Mouse (Mus musculus) limb, embryonic 14.5 days (tissue): Measurements from ENCODE around the gene Nol3. TPM values are rescaled to one million over a fixed set of nuclear protein-coding genes. Genes with fewer than 3 reads are reported as not detected.

Source experiments
- ATAC-seq: fragments of 200-750 bp; cut with Nextera tagmentation; 2 replicates; pipeline ENCODE4 v1.8.0; 2017; ENCODE audit warnings: low read depth, moderate number of reproducible peaks, moderate TSS enrichment; ENCODE audit not compliant: low FRiP score
- DNase-seq: peaks from one replicate; pipeline ENCODE4 v3.0.0-alpha.2; 2015; ENCODE audit warnings: low spot score
- H3K27ac ChIP-seq: fragments of 300-500 bp; sonication (generic); replicated peaks from 2 replicates; pipeline ENCODE4 v1.5.1; 2014; ENCODE audit warnings: low read depth, mild to moderate bottlenecking, low read length, moderate library complexity, mixed read lengths
- H3K27me3 ChIP-seq: fragments of 300-500 bp; sonication (generic); 2 replicates; pipeline ENCODE4 v1.6.1; 2014; ENCODE audit warnings: low read length, mixed read lengths; ENCODE audit not compliant: control insufficient read depth, insufficient read depth
- H3K36me3 ChIP-seq: fragments of 300-500 bp; sonication (generic); 2 replicates; pipeline ENCODE4 v1.6.1; 2014; ENCODE audit warnings: mild to moderate bottlenecking, low read length, moderate library complexity, mixed read lengths; ENCODE audit not compliant: control insufficient read depth, insufficient read depth
- H3K4me1 ChIP-seq: fragments of 300-500 bp; sonication (generic); 2 replicates; pipeline ENCODE4 v1.6.1; 2014; ENCODE audit warnings: antibody characterized with exemption, low read length, mixed read lengths; ENCODE audit not compliant: control insufficient read depth, insufficient read depth
- H3K4me2 ChIP-seq: fragments of 300-500 bp; sonication (generic); replicated peaks from 2 replicates; pipeline ENCODE4 v1.6.1; 2014; ENCODE audit warnings: low read depth, mild to moderate bottlenecking, low read length, moderate library complexity; ENCODE audit not compliant: severe bottlenecking
- H3K4me3 ChIP-seq: fragments of 300-500 bp; sonication (generic); replicated peaks from 2 replicates; pipeline ENCODE4 v1.5.1; 2014; ENCODE audit warnings: low read length
- H3K9ac ChIP-seq: fragments of 300-500 bp; sonication (generic); 2 replicates; pipeline ENCODE4 v1.6.1; 2014; ENCODE audit warnings: mild to moderate bottlenecking, low read depth, low read length, moderate library complexity; ENCODE audit not compliant: severe bottlenecking
- H3K9me3 ChIP-seq: fragments of 300-500 bp; sonication (generic); 2 replicates; pipeline ENCODE4 v1.6.1; 2016; ENCODE audit warnings: low read length; ENCODE audit not compliant: control insufficient read depth
- POLR2A ChIP-seq: fragments of 200-500 bp; IDR thresholded peaks from 2 replicates; pipeline ENCODE4 v1.8.0; 2012; ENCODE audit warnings: inconsistent platforms, mild to moderate bottlenecking, moderate library complexity, borderline replicate concordance; ENCODE audit not compliant: insufficient read depth, insufficient read length; ENCODE audit errors: extremely low read depth
- WGBS: fragments of 180-500 bp; shearing (Covaris S2); extraction: QIAGEN DNeasy Blood & Tissue Kit; methylation state at CpG from one replicate; pipeline ENCODE4 v1.1.7; 2014; 5-methylcytosine and 5-hydroxymethylcytosine counted together
- polyA plus RNA-seq, 2 experiments: library from polyadenylated mRNA; depleted of rRNA in 1 of 2; stranded (reverse) in 1 of 2; unstranded in 1 of 2; fragments of >200 nt; fragmentation: Nextera tagmentation in 1 of 2; extraction: Ambion mirVana in 1 of 2; gene quantifications; 2 replicates each; pipeline versions ENCODE4 v1.2.1 to v1.2.3; 2012 to 2014

The Nol3 gene
- polyA plus RNA-seq, 2 experiments: 2.3 to 3.3 TPM

GRCm38 (mm10) chr8:105315073-105315769 lies 39.3 kb downstream of the Nol3 start:
- H3K4me1 ChIP-seq: no peaks in the 10 kb centered on the region
- H3K36me3 ChIP-seq: peaks cover 63% of the 10 kb centered on the region
- H3K9me3 ChIP-seq: no peaks in the 10 kb centered on the region
- no peak overlapping the region for H3K27ac ChIP-seq
- no peak for TF ChIP-seq POLR2A
- H3K9ac ChIP-seq: no peak overlapping the region
- ATAC-seq (no peak), DNase-seq (no peak)
- H3K4me2 ChIP-seq: no peak overlapping the region
- no peaks in the 10 kb centered on the region for H3K27me3 ChIP-seq
- WGBS: 89% methylated on average over 18 of the region's 18 CpGs
- no peak overlapping the region for H3K4me3 ChIP-seq

GRCm38 (mm10) chr8:105317941-105318340 lies 42.0 kb downstream of the Nol3 start:
- no peak for TF ChIP-seq POLR2A
- H3K36me3 ChIP-seq: peaks cover 58% of the 10 kb centered on the region
- no peaks in the 10 kb centered on the region for H3K4me1 ChIP-seq
- H3K4me3 ChIP-seq: no peak overlapping the region
- no peak overlapping the region for H3K27ac ChIP-seq
- 83% methylated on average over 4 of the region's 4 CpGs for WGBS
- no peaks in the 10 kb centered on the region for H3K27me3 ChIP-seq
- ATAC-seq (no peak), DNase-seq (no peak)
- no peaks in the 10 kb centered on the region for H3K9me3 ChIP-seq
- H3K4me2 ChIP-seq: no peak overlapping the region
- no peak overlapping the region for H3K9ac ChIP-seq

GRCm38 (mm10) chr8:105318662-105319190 lies 42.8 kb downstream of the Nol3 start:
- Histone ChIP-seq H3K4me2 (no peak overlapping the region), H3K36me3 (peaks cover 55% of the 10 kb centered on the region), H3K27me3 (no peaks in the 10 kb centered on the region), H3K4me3 (no peak overlapping the region), H3K4me1 (no peaks in the 10 kb centered on the region), H3K27ac (no peak overlapping the region), H3K9ac (no peak overlapping the region), H3K9me3 (no peaks in the 10 kb centered on the region)
- 80% methylated on average over 11 of the region's 11 CpGs for WGBS
- DNase-seq (no peak), ATAC-seq (no peak)
- TF ChIP-seq POLR2A: no peak

- no peak overlapping the region for H3K9ac ChIP-seq
- no peaks in the 10 kb centered on the region for H3K27me3 ChIP-seq
- H3K27ac ChIP-seq: no peak overlapping the region
- H3K36me3 ChIP-seq: peaks cover 32% of the 10 kb centered on the region
- ATAC-seq (no peak), DNase-seq (no peak)
- TF ChIP-seq POLR2A: no peak
- no peak overlapping the region for H3K4me3 ChIP-seq
- H3K4me2 ChIP-seq: no peak overlapping the region
- no peaks in the 10 kb centered on the region for H3K9me3 ChIP-seq
- peaks cover 14% of the 10 kb centered on the region for H3K4me1 ChIP-seq
- 91% methylated on average over 4 of the region's 4 CpGs for WGBS
Observed at GRCm38 (mm10) chr8:105323183-105323582, 47.2 kb downstream of the Nol3 start.

GRCm38 (mm10) chr8:105325641-105326093 lies 49.7 kb downstream of the Nol3 start:
- Histone ChIP-seq H3K4me3 (peak overlapping the region; percentile 86), H3K36me3 (peaks cover 42% of the 10 kb centered on the region), H3K27ac (peak overlapping the region; percentile 58; the same call in 1 of the 2 replicates), H3K27me3 (no peaks in the 10 kb centered on the region), H3K9me3 (no peaks in the 10 kb centered on the region), H3K4me2 (peak overlapping the region; percentile 85), H3K9ac (peak overlapping the region; percentile 77), H3K4me1 (peaks cover 14% of the 10 kb centered on the region)
- no peak for TF ChIP-seq POLR2A
- 2% methylated on average over 12 of the region's 12 CpGs for WGBS
- ATAC-seq (peak; percentile 58), DNase-seq (no peak)
